Mouse (Mus musculus) MN1 (cell line): Measurements from ENCODE around the gene Olfr835.

Experiments
- DNase-seq: peaks from one replicate; pipeline ENCODE4 v3.0.0-alpha.2; 2016; ENCODE audit warnings: low spot score

Olfr835 gene

DNA sequence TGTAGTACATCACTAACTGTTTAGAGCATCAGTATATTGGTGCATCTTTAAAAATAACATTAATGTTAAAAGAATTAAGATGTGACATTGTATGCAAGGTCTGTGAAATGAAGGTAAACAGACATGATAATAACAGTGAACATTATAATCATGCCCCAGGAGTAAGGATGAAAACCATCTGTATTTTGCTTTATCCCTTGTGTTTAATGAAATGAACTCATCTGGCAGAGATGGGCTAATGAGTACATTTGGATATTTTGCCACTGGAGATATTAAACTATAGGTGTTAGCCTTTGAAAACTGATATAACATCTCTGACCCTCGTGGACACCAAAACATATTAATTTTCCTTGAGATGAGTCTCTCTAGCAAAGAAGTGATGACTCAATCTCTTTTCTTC is at the start of gene Olfr835:
Gene Olfr835 (plus strand): TSS at position 301 of the 400 bp plus-strand sequence.
- no peak for DNase-seq

DNA sequence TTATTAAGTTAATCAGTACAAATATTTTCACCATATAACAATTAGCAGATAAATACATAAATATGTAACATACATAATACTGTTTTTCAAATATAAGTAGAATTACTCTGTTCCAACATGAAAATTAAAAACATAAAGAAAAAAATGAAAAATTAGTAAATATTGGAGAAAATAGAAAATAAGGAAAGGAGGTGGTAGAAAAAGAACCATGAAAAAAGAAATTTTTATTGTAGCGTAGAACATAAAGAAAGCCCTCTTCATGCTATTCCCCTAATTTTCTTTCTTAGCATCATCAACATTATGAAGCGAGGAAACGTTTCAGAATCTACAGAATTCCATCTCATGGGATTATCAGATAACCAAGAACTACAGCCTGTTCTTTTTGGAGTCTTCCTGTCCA is 44.8 kb upstream of the Olfr835 start, which contains the start of gene Olfr834:
Gene Olfr834 (plus strand): TSS at position 301 of the 400 bp plus-strand sequence.
- DNase-seq = no peak

DNA sequence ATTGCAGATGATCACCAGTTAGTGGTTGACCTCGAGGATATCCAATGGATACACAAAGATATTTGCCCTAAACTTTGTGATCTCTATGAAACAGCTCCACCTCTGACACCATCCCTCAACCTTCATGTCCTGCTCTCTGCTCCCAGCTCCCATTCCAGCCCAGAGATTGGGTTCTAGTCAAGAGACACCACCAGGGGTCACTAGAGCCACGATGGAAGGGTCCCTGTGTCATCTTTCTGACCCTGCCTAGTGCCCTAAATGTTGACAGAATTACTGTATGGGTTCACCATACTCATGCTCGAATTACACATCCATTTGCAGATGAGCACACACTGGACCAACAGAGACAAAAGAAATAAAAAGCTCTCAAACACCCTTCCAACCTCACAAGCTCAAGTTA is 52.5 kb downstream of the Olfr835 start:
- no peak for DNase-seq
